Mouse (Mus musculus) G1E (cell line): Measurements from ENCODE around the gene Stra6l.

Source experiments
- CTCF ChIP-seq: IDR thresholded peaks from 2 replicates; pipeline ENCODE4 v1.5.1; 2012; ENCODE audit warnings: low read depth, low read length, inconsistent platforms, mixed read lengths
- GATA1 ChIP-seq: IDR thresholded peaks from 2 replicates; pipeline ENCODE4 v1.6.1; 2012; ENCODE audit warnings: borderline replicate concordance, low read length, inconsistent platforms, mixed read lengths
- TAL1 ChIP-seq: conservative IDR thresholded peaks from 2 replicates; pipeline ENCODE4 v1.6.1; 2012; ENCODE audit warnings: low read depth, low read length, inconsistent platforms, mixed read lengths

- no peak for TF ChIP-seq CTCF
- TF ChIP-seq GATA1 = no peak
- no peak for TF ChIP-seq TAL1
Measured at GRCm38 (mm10) chr4:45824049-45824760, 24.3 kb upstream of the Stra6l start.
